Mouse (Mus musculus) bone marrow macrophage, adult 2 months (primary cell): ENCODE data around the gene Ncs1. TPM values are rescaled to one million over a fixed set of nuclear protein-coding genes. Genes with fewer than 3 reads are reported as not detected.

Experiments used
- H3K27ac ChIP-seq: 2 replicates; pipeline ENCODE4 v1.5.1; 2012; ENCODE audit warnings: low read depth, low read length; ENCODE audit not compliant: insufficient read depth
- H3K4me1 ChIP-seq: 2 replicates; pipeline ENCODE4 v1.6.1; 2012; ENCODE audit warnings: low read length; ENCODE audit not compliant: control insufficient read depth, insufficient read depth
- H3K4me3 ChIP-seq: 2 replicates; pipeline ENCODE4 v1.5.1; 2012; ENCODE audit warnings: mild to moderate bottlenecking, low read length, moderate library complexity; ENCODE audit not compliant: insufficient read depth
- CTCF ChIP-seq: IDR thresholded peaks from 2 replicates; pipeline ENCODE4 v1.5.1; 2012; ENCODE audit warnings: low read depth, mild to moderate bottlenecking, low read length, moderate library complexity
- POLR2A ChIP-seq: IDR thresholded peaks from 2 replicates; pipeline ENCODE4 v1.6.1; 2012; ENCODE audit warnings: mild to moderate bottlenecking, low read depth, low read length, borderline replicate concordance
- polyA plus RNA-seq: library from polyadenylated mRNA; stranded (reverse); fragments of >200 nt; gene quantifications from 2 replicates; pipeline ENCODE4 v1.2.4, GENCODE M21; 2012; ENCODE audit not compliant: missing spikeins, insufficient read depth, insufficient read length

Ncs1 gene
- polyA plus RNA-seq, 1 experiment: 2.5 TPM

GRCm38 (mm10) chr2:31239833-31240232 is 5.8 kb upstream of the Ncs1 start:
- Histone ChIP-seq H3K27ac (peak overlapping the region; percentile 69; the same call in 1 of the 2 replicates), H3K4me1 (peaks cover 17% of the 10 kb centered on the region), H3K4me3 (no peak overlapping the region)
- TF ChIP-seq CTCF: no peak
- TF ChIP-seq POLR2A: no peak

- H3K4me3 ChIP-seq: no peak overlapping the region
- H3K4me1 ChIP-seq: peaks cover 21% of the 10 kb centered on the region
These were observed 4.0 kb upstream of the Ncs1 start for GRCm38 (mm10) chr2:31241639-31242038.

GRCm38 (mm10) chr2:31244216-31244615 is 1.4 kb upstream of the Ncs1 start:
- Histone ChIP-seq H3K4me1 (peaks cover 16% of the 10 kb centered on the region), H3K27ac (no peak overlapping the region), H3K4me3 (no peak overlapping the region)
- TF ChIP-seq CTCF (no peak), POLR2A (no peak)

More at GRCm38 (mm10) chr2:31241639-31242038, 4.0 kb upstream of the Ncs1 start:
- TF ChIP-seq CTCF: no peak
- TF ChIP-seq POLR2A: no peak
- no peak overlapping the region for H3K27ac ChIP-seq

- no peak for TF ChIP-seq POLR2A
- no peak for TF ChIP-seq CTCF
- Histone ChIP-seq H3K4me3 (peak overlapping the region; percentile 73), H3K4me1 (peaks cover 9% of the 10 kb centered on the region), H3K27ac (no peak overlapping the region)
These were observed 572 bp upstream of the Ncs1 start for GRCm38 (mm10) chr2:31245051-31245450.

- H3K27ac ChIP-seq: no peak overlapping the region
- peak overlapping the region; percentile 73 for H3K4me3 ChIP-seq
- TF ChIP-seq CTCF: no peak
- peaks cover 9% of the 10 kb centered on the region for H3K4me1 ChIP-seq
These were observed 788 bp downstream of the Ncs1 start for GRCm38 (mm10) chr2:31246251-31246971.

GRCm38 (mm10) chr2:31248856-31249255 is 3.2 kb downstream of the Ncs1 start:
- no peak for TF ChIP-seq POLR2A
- TF ChIP-seq CTCF: no peak
- H3K27ac ChIP-seq: no peak overlapping the region
- H3K4me1 ChIP-seq: peaks cover 9% of the 10 kb centered on the region
- no peak overlapping the region for H3K4me3 ChIP-seq

- Histone ChIP-seq H3K4me1 (peaks cover 4% of the 10 kb centered on the region), H3K4me3 (no peak overlapping the region), H3K27ac (no peak overlapping the region)
- TF ChIP-seq CTCF (no peak), POLR2A (no peak)
These were observed 6.5 kb downstream of the Ncs1 start for GRCm38 (mm10) chr2:31252167-31252566.

- H3K4me3 ChIP-seq: no peak overlapping the region
- H3K27ac ChIP-seq: no peak overlapping the region
- peaks cover 5% of the 10 kb centered on the region for H3K4me1 ChIP-seq
- TF ChIP-seq POLR2A: no peak
These were observed 7.8 kb downstream of the Ncs1 start for GRCm38 (mm10) chr2:31253463-31253862.

- no peak for TF ChIP-seq CTCF
- TF ChIP-seq POLR2A: no peak
- H3K27ac ChIP-seq: no peak overlapping the region
These were observed 9.2 kb downstream of the Ncs1 start for GRCm38 (mm10) chr2:31254806-31255205.

GRCm38 (mm10) chr2:31255952-31256938 is 10.6 kb downstream of the Ncs1 start:
- Histone ChIP-seq H3K4me1 (peaks cover 11% of the 10 kb centered on the region), H3K4me3 (no peak overlapping the region), H3K27ac (no peak overlapping the region)
- TF ChIP-seq POLR2A: no peak
- TF ChIP-seq CTCF: peak; percentile 14; the same call in 1 of the 2 replicates

More at GRCm38 (mm10) chr2:31254806-31255205, 9.2 kb downstream of the Ncs1 start:
- Histone ChIP-seq H3K4me3 (no peak overlapping the region), H3K4me1 (peaks cover 11% of the 10 kb centered on the region)
